Mouse (Mus musculus) ovary, postnatal 36 days (tissue): ENCODE measurements at regions not wholly inside any gene's neighbourhood (a gene's known extent, or its start where the extent isn't known, plus 50 kb on each side); places are given as distances from the start of the nearest gene placed in this dataset.

Experiments used
- DNase-seq: peaks from one replicate; pipeline ENCODE4 v3.0.0; 2022; ENCODE audit warnings: low spot score, mixed read lengths

GRCm38 (mm10) chr6:147755750-147756523, 280.3 kb downstream of the Ccdc91 start:
- DNase-seq: no peak

GRCm38 (mm10) chr6:147759485-147759884, 283.9 kb downstream of the Ccdc91 start:
- DNase-seq: no peak

GRCm38 (mm10) chr6:147760113-147760512, 284.5 kb downstream of the Ccdc91 start:
- DNase-seq: no peak

GRCm38 (mm10) chr6:147765241-147765640, 281.8 kb upstream of the Far2 start:
- DNase-seq: no peak

GRCm38 (mm10) chr6:147769180-147769579, 277.9 kb upstream of the Far2 start:
- DNase-seq: no peak

- DNase-seq: no peak
These were observed 277.0 kb upstream of the Far2 start for GRCm38 (mm10) chr6:147770034-147770433.

GRCm38 (mm10) chr6:147771411-147771810, 275.6 kb upstream of the Far2 start:
- no peak for DNase-seq

- no peak for DNase-seq
These were observed 273.2 kb upstream of the Far2 start for GRCm38 (mm10) chr6:147773904-147774303.

GRCm38 (mm10) chr6:147774626-147775025, 272.4 kb upstream of the Far2 start:
- DNase-seq: no peak

- no peak for DNase-seq
These were observed 267.6 kb upstream of the Far2 start for GRCm38 (mm10) chr6:147779466-147779865.

GRCm38 (mm10) chr6:147784249-147784648, 262.8 kb upstream of the Far2 start:
- DNase-seq: no peak

- no peak for DNase-seq
These were observed 262.2 kb upstream of the Far2 start for GRCm38 (mm10) chr6:147784854-147785253.

GRCm38 (mm10) chr6:147788095-147788494, 259.0 kb upstream of the Far2 start:
- no peak for DNase-seq

GRCm38 (mm10) chr6:147789112-147789511, 257.9 kb upstream of the Far2 start:
- peak; percentile 19 for DNase-seq

- DNase-seq: no peak
These were observed 253.2 kb upstream of the Far2 start for GRCm38 (mm10) chr6:147793811-147794210.

- no peak for DNase-seq
These were observed 252.7 kb upstream of the Far2 start for GRCm38 (mm10) chr6:147794351-147794750.

GRCm38 (mm10) chr6:147799009-147799727, 247.9 kb upstream of the Far2 start:
- no peak for DNase-seq

- no peak for DNase-seq
These were observed 247.2 kb upstream of the Far2 start for GRCm38 (mm10) chr6:147799861-147800260.

- no peak for DNase-seq
These were observed 246.2 kb upstream of the Far2 start for GRCm38 (mm10) chr6:147800846-147801245.

- no peak for DNase-seq
These were observed 243.2 kb upstream of the Far2 start for GRCm38 (mm10) chr6:147803893-147804292.

GRCm38 (mm10) chr6:147810710-147811109, 236.3 kb upstream of the Far2 start:
- peak; percentile 71 for DNase-seq

GRCm38 (mm10) chr6:147816861-147817260, 230.2 kb upstream of the Far2 start:
- no peak for DNase-seq

GRCm38 (mm10) chr6:147817262-147817661, 229.8 kb upstream of the Far2 start:
- no peak for DNase-seq
